Mouse (Mus musculus): ENCODE data around the gene Sco2. TPM values are rescaled to one million over a fixed set of nuclear protein-coding genes. Genes with fewer than 3 reads are reported as not detected.
A peak's percentile ranks its signal among the peaks of the same experiment; 100 is the strongest.

Gene Sco2
- polyA plus RNA-seq, 1 experiment: not detected

GRCm38 (mm10) chr15:89356372-89356771 lies 17.3 kb downstream of the Sco2 start:
- WGBS: under 1% methylated on average over 15 of the region's 15 CpGs
- Histone ChIP-seq H3K4me1 (ENCODE audit: control insufficient read depth, insufficient read depth, low read length) (peaks cover 17% of the 10 kb centered on the region), H3K27ac (ENCODE audit: insufficient read depth, low read depth, low read length) (no peak overlapping the region), H3K4me3 (ENCODE audit: insufficient read depth, low read depth, low read length) (peak overlapping the region; percentile 53)
- no peak for TF ChIP-seq POLR2A (IDR thresholded peaks at IDR 0.05; ENCODE audit: insufficient read depth, low read depth, low read length)
- no peak for TF ChIP-seq CTCF (IDR thresholded peaks at IDR 0.05; ENCODE audit: insufficient read depth, low read depth, low read length)

GRCm38 (mm10) chr15:89355241-89356187 lies 18.1 kb downstream of the Sco2 start, which contains the start of the genes Lmf2 and Ncaph2:
Gene Lmf2, minus strand, starts transcription at chr15:89355659.
Gene Ncaph2, plus strand, starts transcription at chr15:89355719.
- peaks cover 17% of the 10 kb centered on the region for H3K4me1 ChIP-seq (ENCODE audit: control insufficient read depth, insufficient read depth, low read length)
- TF ChIP-seq CTCF (IDR thresholded peaks at IDR 0.05; ENCODE audit: insufficient read depth, low read depth, low read length): no peak
- TF ChIP-seq POLR2A (IDR thresholded peaks at IDR 0.05; ENCODE audit: insufficient read depth, low read depth, low read length): peak; percentile 52; the same call in 1 of the 2 replicates
- H3K27ac ChIP-seq (ENCODE audit: insufficient read depth, low read depth, low read length): peak within 1 kb of the TSS; percentile 43
- WGBS: 1% methylated on average over 64 of the region's 64 CpGs
- peak within 1 kb of the TSS; percentile 53 for H3K4me3 ChIP-seq (ENCODE audit: insufficient read depth, low read depth, low read length)

GRCm38 (mm10) chr15:89354455-89354854 lies 19.2 kb downstream of the Sco2 start:
- Histone ChIP-seq H3K4me3 (ENCODE audit: insufficient read depth, low read depth, low read length) (peak overlapping the region; percentile 53; the same call in 1 of the 2 replicates), H3K27ac (ENCODE audit: insufficient read depth, low read depth, low read length) (no peak overlapping the region), H3K4me1 (ENCODE audit: control insufficient read depth, insufficient read depth, low read length) (peaks cover 17% of the 10 kb centered on the region)
- no peak for TF ChIP-seq POLR2A (IDR thresholded peaks at IDR 0.05; ENCODE audit: insufficient read depth, low read depth, low read length)
- TF ChIP-seq CTCF (IDR thresholded peaks at IDR 0.05; ENCODE audit: insufficient read depth, low read depth, low read length): no peak
- 62% methylated on average over 7 of the region's 7 CpGs for WGBS

GRCm38 (mm10) chr15:89353837-89354236 lies 19.8 kb downstream of the Sco2 start:
- H3K4me3 ChIP-seq (ENCODE audit: insufficient read depth, low read depth, low read length): no peak overlapping the region
- TF ChIP-seq CTCF (IDR thresholded peaks at IDR 0.05; ENCODE audit: insufficient read depth, low read depth, low read length) (no peak), POLR2A (IDR thresholded peaks at IDR 0.05; ENCODE audit: insufficient read depth, low read depth, low read length) (no peak)
- WGBS: 93% methylated on average over 16 of the region's 16 CpGs
- no peak overlapping the region for H3K27ac ChIP-seq (ENCODE audit: insufficient read depth, low read depth, low read length)
- peaks cover 17% of the 10 kb centered on the region for H3K4me1 ChIP-seq (ENCODE audit: control insufficient read depth, insufficient read depth, low read length)

GRCm38 (mm10) chr15:89352795-89353194 lies 20.9 kb downstream of the Sco2 start:
- TF ChIP-seq CTCF (IDR thresholded peaks at IDR 0.05; ENCODE audit: insufficient read depth, low read depth, low read length) (no peak), POLR2A (IDR thresholded peaks at IDR 0.05; ENCODE audit: insufficient read depth, low read depth, low read length) (no peak)

GRCm38 (mm10) chr15:89352054-89352453 lies 21.6 kb downstream of the Sco2 start:
- no peak overlapping the region for H3K27ac ChIP-seq (ENCODE audit: insufficient read depth, low read depth, low read length)
- H3K4me1 ChIP-seq (ENCODE audit: control insufficient read depth, insufficient read depth, low read length): peaks cover 15% of the 10 kb centered on the region
- no peak overlapping the region for H3K4me3 ChIP-seq (ENCODE audit: insufficient read depth, low read depth, low read length)
- 92% methylated on average over 14 of the region's 14 CpGs for WGBS
- no peak for TF ChIP-seq POLR2A (IDR thresholded peaks at IDR 0.05; ENCODE audit: insufficient read depth, low read depth, low read length)
- no peak for TF ChIP-seq CTCF (IDR thresholded peaks at IDR 0.05; ENCODE audit: insufficient read depth, low read depth, low read length)

More at GRCm38 (mm10) chr15:89352795-89353194, 20.9 kb downstream of the Sco2 start:
- Histone ChIP-seq H3K4me1 (ENCODE audit: control insufficient read depth, insufficient read depth, low read length) (peaks cover 17% of the 10 kb centered on the region), H3K27ac (ENCODE audit: insufficient read depth, low read depth, low read length) (no peak overlapping the region), H3K4me3 (ENCODE audit: insufficient read depth, low read depth, low read length) (no peak overlapping the region)
- WGBS: 96% methylated on average over 12 of the region's 12 CpGs

- Histone ChIP-seq H3K4me1 (ENCODE audit: control insufficient read depth, insufficient read depth, low read length) (peaks cover 14% of the 10 kb centered on the region), H3K4me3 (ENCODE audit: insufficient read depth, low read depth, low read length) (no peak overlapping the region), H3K27ac (ENCODE audit: insufficient read depth, low read depth, low read length) (no peak overlapping the region)
- TF ChIP-seq POLR2A (IDR thresholded peaks at IDR 0.05; ENCODE audit: insufficient read depth, low read depth, low read length) (no peak), CTCF (IDR thresholded peaks at IDR 0.05; ENCODE audit: insufficient read depth, low read depth, low read length) (no peak)
- WGBS: 85% methylated on average over 15 of the region's 15 CpGs
These were observed 22.3 kb downstream of the Sco2 start for GRCm38 (mm10) chr15:89351302-89351701.

- Histone ChIP-seq H3K4me1 (ENCODE audit: control insufficient read depth, insufficient read depth, low read length) (peaks cover 13% of the 10 kb centered on the region), H3K4me3 (ENCODE audit: insufficient read depth, low read depth, low read length) (no peak overlapping the region), H3K27ac (ENCODE audit: insufficient read depth, low read depth, low read length) (no peak overlapping the region)
- WGBS: 79% methylated on average over 5 of the region's 5 CpGs
- no peak for TF ChIP-seq POLR2A (IDR thresholded peaks at IDR 0.05; ENCODE audit: insufficient read depth, low read depth, low read length)
- no peak for TF ChIP-seq CTCF (IDR thresholded peaks at IDR 0.05; ENCODE audit: insufficient read depth, low read depth, low read length)
These were observed 23.2 kb downstream of the Sco2 start for GRCm38 (mm10) chr15:89350447-89350846.

- H3K4me1 ChIP-seq (ENCODE audit: control insufficient read depth, insufficient read depth, low read length): no peaks in the 10 kb centered on the region
- no peak overlapping the region for H3K27ac ChIP-seq (ENCODE audit: insufficient read depth, low read depth, low read length)
- 83% methylated on average over 3 of the region's 3 CpGs for WGBS
- TF ChIP-seq POLR2A (IDR thresholded peaks at IDR 0.05; ENCODE audit: insufficient read depth, low read depth, low read length): no peak
- no peak for TF ChIP-seq CTCF (IDR thresholded peaks at IDR 0.05; ENCODE audit: insufficient read depth, low read depth, low read length)
- H3K4me3 ChIP-seq (ENCODE audit: insufficient read depth, low read depth, low read length): no peak overlapping the region
These were observed 30.3 kb downstream of the Sco2 start for GRCm38 (mm10) chr15:89343325-89343724.

Data from olfactory bulb, adult 2 months (tissue).